Mouse (Mus musculus) myocyte (in vitro differentiated cells): ENCODE data around the gene Arhgap33. TPM values are rescaled to one million over a fixed set of nuclear protein-coding genes. Genes with fewer than 3 reads are reported as not detected.

ENCODE experiments used
- H3K27me3 ChIP-seq: one replicate; pipeline ENCODE4 v1.6.1; 2011; ENCODE audit not compliant: control insufficient read depth, insufficient read depth, insufficient read length
- H3K36me3 ChIP-seq: one replicate; pipeline ENCODE4 v1.6.1; 2011; ENCODE audit not compliant: control insufficient read depth, insufficient read depth
- H3K4me2 ChIP-seq: one replicate; pipeline ENCODE4 v1.6.1; 2011; ENCODE audit warnings: low read depth, control low read depth
- H3K4me3 ChIP-seq: one replicate; pipeline ENCODE4 v1.5.1; 2011; ENCODE audit warnings: mild to moderate bottlenecking, control low read depth, moderate library complexity
- H3K79me2 ChIP-seq: one replicate; pipeline ENCODE4 v1.6.1; 2011; ENCODE audit not compliant: control insufficient read depth, insufficient read depth
- H3ac ChIP-seq: one replicate; pipeline ENCODE4 v1.6.1; 2011; ENCODE audit not compliant: control insufficient read depth, insufficient read length
- CEBPB ChIP-seq: IDR thresholded peaks from 2 replicates; pipeline ENCODE4 v1.6.1; 2011; ENCODE audit warnings: mild to moderate bottlenecking, moderate library complexity; ENCODE audit not compliant: poor library complexity, insufficient read depth, severe bottlenecking
- E2F4 ChIP-seq: IDR thresholded peaks from one replicate; pipeline ENCODE4 v1.6.1; 2011; ENCODE audit warnings: mild to moderate bottlenecking, control low read depth, moderate library complexity; ENCODE audit not compliant: insufficient read depth
- MAX ChIP-seq: IDR thresholded peaks from one replicate; pipeline ENCODE4 v1.6.1; 2011; ENCODE audit warnings: low read depth, mild to moderate bottlenecking, control low read depth
- MYOD1 ChIP-seq, 3 experiments: IDR thresholded peaks; one replicate each; pipeline ENCODE4 v1.6.1; 2011; ENCODE audit warnings: control low read depth in 2 of 3, low read depth in 2 of 3, mild to moderate bottlenecking in 2 of 3, moderate library complexity in 1 of 3; ENCODE audit not compliant: insufficient read length in 2 of 3, control insufficient read depth in 1 of 3
- MYOG ChIP-seq, 3 experiments: IDR thresholded peaks; one replicate each; pipeline ENCODE4 v1.6.1; 2011; ENCODE audit warnings: control low read depth in 2 of 3, low read depth in 2 of 3, mild to moderate bottlenecking in 2 of 3; ENCODE audit not compliant: insufficient read length in 2 of 3, control insufficient read depth in 1 of 3, insufficient read depth in 1 of 3
- POLR2A ChIP-seq: IDR thresholded peaks from one replicate; pipeline ENCODE4 v1.6.1; 2011; ENCODE audit warnings: low read depth, mild to moderate bottlenecking, control low read depth, moderate library complexity; ENCODE audit not compliant: insufficient read length
- POLR2AphosphoS2 ChIP-seq: IDR thresholded peaks from one replicate; pipeline ENCODE4 v1.6.1; 2011; ENCODE audit warnings: low read depth, control low read depth; ENCODE audit not compliant: insufficient read length
- REST ChIP-seq: IDR thresholded peaks from one replicate; pipeline ENCODE4 v1.6.1; 2011; ENCODE audit warnings: mild to moderate bottlenecking, control low read depth, moderate library complexity; ENCODE audit not compliant: insufficient read depth, insufficient read length
- SRF ChIP-seq: IDR thresholded peaks from one replicate; pipeline ENCODE4 v1.6.1; 2011; ENCODE audit warnings: low read depth; ENCODE audit not compliant: control insufficient read depth, insufficient read length
- TCF12 ChIP-seq: IDR thresholded peaks from one replicate; pipeline ENCODE4 v1.6.1; 2011; ENCODE audit warnings: mild to moderate bottlenecking, control low read depth; ENCODE audit not compliant: poor library complexity, insufficient read depth, severe bottlenecking
- TCF3 ChIP-seq: IDR thresholded peaks from one replicate; pipeline ENCODE4 v1.6.1; 2011; ENCODE audit warnings: low read depth, control low read depth; ENCODE audit not compliant: insufficient read length
- USF1 ChIP-seq: IDR thresholded peaks from one replicate; pipeline ENCODE4 v1.6.1; 2011; ENCODE audit warnings: low read depth, mild to moderate bottlenecking, control low read depth, moderate library complexity
- polyA plus RNA-seq: library from polyadenylated mRNA; unstranded; fragments of >200 nt; fragmentation: generic; extraction: Trizol; gene quantifications from one replicate; pipeline ENCODE4 v1.2.1, GENCODE M21; 2012; ENCODE audit warnings: missing spikeins

Gene Arhgap33
- polyA plus RNA-seq, 1 experiment: 8.7 TPM

DNA sequence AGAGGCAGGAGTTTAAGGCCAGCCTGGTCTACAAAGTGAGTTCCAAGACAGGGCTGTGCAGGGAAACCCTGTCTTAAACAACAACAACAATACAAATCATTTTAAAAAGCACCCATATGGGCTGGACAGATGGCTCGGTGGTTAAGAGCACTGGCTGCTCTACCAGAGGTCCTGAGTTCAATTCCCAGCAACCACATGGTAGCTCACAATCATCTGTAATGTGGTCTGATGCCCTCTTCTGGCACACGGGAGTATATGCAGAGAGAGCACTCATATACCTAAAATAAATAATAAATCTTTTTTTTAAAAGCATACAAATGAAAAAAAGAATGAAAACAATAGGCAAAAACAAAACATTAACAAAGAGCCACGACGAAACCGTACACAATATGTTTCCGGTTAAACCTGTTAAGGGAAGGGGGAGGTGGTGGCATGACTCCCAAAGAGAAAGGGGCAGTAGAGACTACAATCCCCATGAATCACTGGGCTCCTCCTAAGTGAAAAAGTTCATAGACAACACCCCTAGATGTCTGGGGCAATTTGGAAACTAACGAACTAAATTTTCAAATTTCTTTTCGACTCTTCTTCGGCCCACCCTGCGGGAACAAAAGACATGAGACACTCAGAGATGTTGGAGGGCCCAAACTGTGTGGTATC, 16.7 kb upstream of the Arhgap33 start:
- no peaks in the 10 kb centered on the region for H3K79me2 ChIP-seq
- H3K4me2 ChIP-seq: peak overlapping the region; percentile 55
- H3K36me3 ChIP-seq: peaks cover 14% of the 10 kb centered on the region
- peak overlapping the region; percentile 68 for H3K4me3 ChIP-seq
- H3ac ChIP-seq: peak overlapping the region; percentile 8
- peak; percentile 68 for TF ChIP-seq SRF
- no peak for TF ChIP-seq USF1
- H3K27me3 ChIP-seq: no peaks in the 10 kb centered on the region

DNA sequence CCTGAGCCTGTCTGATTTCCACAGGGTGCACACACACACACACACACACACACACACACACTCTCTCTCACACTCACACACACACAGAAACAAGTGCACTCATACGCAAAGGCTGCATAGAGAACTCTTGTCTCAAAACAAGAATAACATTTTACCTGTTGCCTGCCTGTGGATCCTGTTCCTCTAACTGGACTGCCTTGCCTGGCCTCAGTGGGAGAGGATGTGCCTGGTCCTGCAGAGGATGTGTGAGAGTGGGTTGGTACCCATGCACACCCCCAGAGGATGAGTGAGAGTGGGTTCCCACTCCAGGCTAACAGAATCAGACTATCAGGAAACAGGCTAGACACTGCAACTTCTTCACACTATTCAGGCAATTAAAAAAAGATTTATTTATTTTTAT, 15.7 kb upstream of the Arhgap33 start:
- Histone ChIP-seq H3ac (no peak overlapping the region), H3K4me3 (no peak overlapping the region), H3K4me2 (no peak overlapping the region), H3K36me3 (peaks cover 10% of the 10 kb centered on the region), H3K27me3 (no peaks in the 10 kb centered on the region), H3K79me2 (no peaks in the 10 kb centered on the region)
- TF ChIP-seq TCF3: no peak
- TF ChIP-seq E2F4: no peak
- no peak for TF ChIP-seq MAX
- no peak for TF ChIP-seq POLR2AphosphoS2
- no peak for TF ChIP-seq POLR2A
- no peak for TF ChIP-seq TCF12
- TF ChIP-seq USF1: no peak
- no peak for TF ChIP-seq MYOD1 (IDR thresholded peaks at IDR 0.05; ENCODE audit: control insufficient read depth in 1 of 3, insufficient read length in 2 of 3, low read depth in 2 of 3)
- TF ChIP-seq SRF: no peak
- no peak for TF ChIP-seq CEBPB
- no peak for TF ChIP-seq MYOG (IDR thresholded peaks at IDR 0.05; ENCODE audit: control insufficient read depth in 1 of 3, insufficient read depth in 1 of 3, insufficient read length in 2 of 3, low read depth in 2 of 3)

DNA sequence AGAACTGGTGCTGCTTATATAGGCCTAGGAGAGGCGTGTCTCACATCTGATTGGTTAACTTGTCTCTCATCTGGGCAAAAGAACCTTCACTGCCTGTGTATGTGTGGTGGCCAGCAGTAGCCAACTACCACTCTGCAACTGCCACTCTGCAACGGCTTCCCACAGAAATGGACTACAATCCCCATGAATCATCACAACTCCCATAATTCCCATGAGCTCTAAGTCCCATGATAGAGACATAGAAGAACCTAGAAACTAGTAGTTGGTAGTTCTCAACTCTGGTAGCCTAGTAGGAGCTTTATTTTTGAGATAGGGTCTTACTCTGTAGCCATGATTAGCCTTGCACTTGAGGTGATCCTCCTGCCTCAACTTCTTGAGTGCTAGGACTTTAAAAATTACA, 15.0 kb upstream of the Arhgap33 start:
- TF ChIP-seq SRF: no peak
- no peak for TF ChIP-seq CEBPB
- no peak for TF ChIP-seq TCF12
- no peak for TF ChIP-seq MYOG (IDR thresholded peaks at IDR 0.05; ENCODE audit: control insufficient read depth in 1 of 3, insufficient read depth in 1 of 3, insufficient read length in 2 of 3, low read depth in 2 of 3)
- no peak for TF ChIP-seq REST
- TF ChIP-seq E2F4: no peak
- no peak for TF ChIP-seq POLR2AphosphoS2
- no peak for TF ChIP-seq MAX
- TF ChIP-seq POLR2A: no peak
- TF ChIP-seq MYOD1 (IDR thresholded peaks at IDR 0.05; ENCODE audit: control insufficient read depth in 1 of 3, insufficient read length in 2 of 3, low read depth in 2 of 3): no peak
- no peak overlapping the region for H3K4me3 ChIP-seq
- H3K27me3 ChIP-seq: no peaks in the 10 kb centered on the region
- peaks cover 7% of the 10 kb centered on the region for H3K36me3 ChIP-seq
- H3ac ChIP-seq: no peak overlapping the region
- no peaks in the 10 kb centered on the region for H3K79me2 ChIP-seq
- no peak overlapping the region for H3K4me2 ChIP-seq

DNA sequence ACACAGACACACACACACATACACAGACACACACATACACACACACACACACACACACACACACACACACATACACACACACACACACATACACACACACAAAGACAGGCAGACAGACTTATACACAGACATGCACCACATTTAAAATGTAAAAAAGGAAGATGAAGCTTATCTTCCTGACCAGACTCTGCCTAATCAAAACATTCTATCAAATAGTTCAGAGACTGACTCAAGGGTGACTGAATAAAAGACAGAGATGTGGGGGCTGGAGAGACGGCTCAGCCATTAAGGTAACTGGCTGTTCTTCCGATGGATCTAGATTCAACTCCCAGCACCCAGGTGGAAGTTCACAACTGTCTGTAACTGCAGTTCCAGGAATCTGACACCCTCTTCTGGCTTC, 9.5 kb upstream of the Arhgap33 start:
- H3K79me2 ChIP-seq: no peaks in the 10 kb centered on the region
- H3K4me3 ChIP-seq: no peak overlapping the region
- TF ChIP-seq E2F4 (no peak), MAX (no peak), TCF3 (no peak), POLR2AphosphoS2 (no peak), SRF (no peak), USF1 (no peak)
- H3ac ChIP-seq: no peak overlapping the region
- no peaks in the 10 kb centered on the region for H3K27me3 ChIP-seq
- peaks cover 7% of the 10 kb centered on the region for H3K36me3 ChIP-seq
- no peak overlapping the region for H3K4me2 ChIP-seq

DNA sequence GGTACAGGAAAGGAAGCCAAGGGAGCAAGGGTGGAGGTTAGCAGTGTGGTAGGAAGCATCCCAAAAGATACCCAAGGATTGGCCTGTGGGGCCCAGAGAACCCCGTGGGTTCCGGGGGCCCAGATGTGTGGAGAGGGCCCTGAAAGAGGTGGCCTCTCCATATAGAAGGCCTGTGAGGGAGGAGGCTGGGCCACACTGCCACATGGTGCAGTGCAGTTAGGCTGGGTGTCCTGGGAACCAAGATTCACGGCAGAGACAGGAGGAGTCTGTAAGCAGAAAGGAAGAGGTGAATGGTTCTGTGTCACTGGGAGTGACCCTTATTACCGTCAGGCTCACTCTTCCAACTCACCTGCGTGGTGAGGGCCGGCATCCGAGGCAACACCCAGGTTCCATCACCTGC, 5.7 kb upstream of the Arhgap33 start:
- TF ChIP-seq MAX: no peak
- TF ChIP-seq TCF3: no peak
- TF ChIP-seq SRF: no peak
- no peak for TF ChIP-seq POLR2A
- no peak for TF ChIP-seq TCF12
- TF ChIP-seq MYOD1 (IDR thresholded peaks at IDR 0.05; ENCODE audit: control insufficient read depth in 1 of 3, insufficient read length in 2 of 3, low read depth in 2 of 3): no peak
- TF ChIP-seq USF1: no peak
- TF ChIP-seq REST: no peak
- TF ChIP-seq E2F4: no peak
- TF ChIP-seq MYOG (IDR thresholded peaks at IDR 0.05; ENCODE audit: control insufficient read depth in 1 of 3, insufficient read depth in 1 of 3, insufficient read length in 2 of 3, low read depth in 2 of 3): no peak
- no peak for TF ChIP-seq CEBPB
- TF ChIP-seq POLR2AphosphoS2: no peak
- Histone ChIP-seq H3K4me3 (no peak overlapping the region), H3K79me2 (no peaks in the 10 kb centered on the region), H3ac (no peak overlapping the region), H3K27me3 (no peaks in the 10 kb centered on the region), H3K4me2 (no peak overlapping the region), H3K36me3 (no peaks in the 10 kb centered on the region)
